Mouse (Mus musculus): ENCODE measurements at regions not wholly inside any gene's neighbourhood (a gene's known extent, or its start where the extent isn't known, plus 50 kb on each side); places are given as distances from the start of the nearest gene placed in this dataset.
A peak's percentile ranks its signal among the peaks of the same experiment; 100 is the strongest.

- no peak overlapping the region for H3K27ac ChIP-seq (ENCODE audit: low read depth)
- no peak overlapping the region for H3K4me3 ChIP-seq (ENCODE audit: low read depth, low read length)
- H3K36me3 ChIP-seq (ENCODE audit: insufficient read depth): no peaks in the 10 kb centered on the region
- H3K4me1 ChIP-seq (ENCODE audit: insufficient read depth): no peaks in the 10 kb centered on the region
- DNase-seq (no peak), ATAC-seq (ENCODE audit: insufficient read depth) (no peak)
- H3K27me3 ChIP-seq (ENCODE audit: insufficient read depth, low read length): no peaks in the 10 kb centered on the region
- TF ChIP-seq CTCF (IDR thresholded peaks at IDR 0.05; ENCODE audit: low read depth): no peak
- H3K4me2 ChIP-seq: no peak overlapping the region
- H3K9me3 ChIP-seq (ENCODE audit: low read depth, low read length): no peaks in the 10 kb centered on the region
- no peak overlapping the region for H3K9ac ChIP-seq
- 78% methylated on average over 1 of the region's 1 CpGs for WGBS
Observed at GRCm38 (mm10) chr8:25445968-25446367, 621.8 kb upstream of the Adam5 start.

GRCm38 (mm10) chr8:25445054-25445453 lies 620.9 kb upstream of the Adam5 start:
- Histone ChIP-seq H3K9ac (no peak overlapping the region), H3K9me3 (ENCODE audit: low read depth, low read length) (no peaks in the 10 kb centered on the region), H3K4me1 (ENCODE audit: insufficient read depth) (no peaks in the 10 kb centered on the region), H3K27ac (ENCODE audit: low read depth) (no peak overlapping the region), H3K4me2 (no peak overlapping the region), H3K36me3 (ENCODE audit: insufficient read depth) (no peaks in the 10 kb centered on the region), H3K27me3 (ENCODE audit: insufficient read depth, low read length) (no peaks in the 10 kb centered on the region), H3K4me3 (ENCODE audit: low read depth, low read length) (no peak overlapping the region)
- DNase-seq (no peak), ATAC-seq (ENCODE audit: insufficient read depth) (no peak)
- TF ChIP-seq CTCF (IDR thresholded peaks at IDR 0.05; ENCODE audit: low read depth): no peak
- 55% methylated on average over 5 of the region's 5 CpGs for WGBS

DNA sequence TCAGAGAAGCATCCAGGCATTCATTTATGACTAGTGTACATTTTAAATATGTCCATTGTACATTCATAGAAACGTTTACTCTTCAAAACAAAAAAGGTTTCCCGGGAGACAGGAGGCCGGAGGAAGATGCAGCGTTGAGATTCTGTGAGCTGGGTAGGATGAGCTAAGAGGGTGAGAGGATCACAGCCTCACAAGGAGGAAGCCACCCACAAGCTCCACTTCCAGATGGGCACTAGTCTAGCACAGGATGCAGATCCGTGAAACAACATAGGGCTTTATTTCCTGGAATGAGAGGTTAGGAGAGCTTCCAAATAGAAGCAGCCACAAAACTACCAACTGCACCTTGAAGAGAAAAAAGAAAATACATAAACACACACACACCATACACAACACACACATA lies 619.4 kb upstream of the Adam5 start:
- no peaks in the 10 kb centered on the region for H3K27me3 ChIP-seq (ENCODE audit: insufficient read depth, low read length)
- no peaks in the 10 kb centered on the region for H3K4me1 ChIP-seq (ENCODE audit: insufficient read depth)
- H3K27ac ChIP-seq (ENCODE audit: low read depth): no peak overlapping the region
- ATAC-seq (ENCODE audit: insufficient read depth): no peak
- H3K4me3 ChIP-seq (ENCODE audit: low read depth, low read length): no peak overlapping the region
- no peak overlapping the region for H3K9ac ChIP-seq
- 63% methylated on average over 5 of the region's 5 CpGs for WGBS
- DNase-seq: no peak
- H3K4me2 ChIP-seq: no peak overlapping the region
- TF ChIP-seq CTCF (IDR thresholded peaks at IDR 0.05; ENCODE audit: low read depth): no peak
- no peaks in the 10 kb centered on the region for H3K9me3 ChIP-seq (ENCODE audit: low read depth, low read length)
- H3K36me3 ChIP-seq (ENCODE audit: insufficient read depth): no peaks in the 10 kb centered on the region

- TF ChIP-seq CTCF (IDR thresholded peaks at IDR 0.05; ENCODE audit: low read depth): no peak
- no peaks in the 10 kb centered on the region for H3K36me3 ChIP-seq (ENCODE audit: insufficient read depth)
- no peaks in the 10 kb centered on the region for H3K27me3 ChIP-seq (ENCODE audit: insufficient read depth, low read length)
- no peaks in the 10 kb centered on the region for H3K9me3 ChIP-seq (ENCODE audit: low read depth, low read length)
- H3K4me2 ChIP-seq: peak overlapping the region; percentile 48
- H3K9ac ChIP-seq: no peak overlapping the region
- no peaks in the 10 kb centered on the region for H3K4me1 ChIP-seq (ENCODE audit: insufficient read depth)
- peak overlapping the region; percentile 73; the same call in 1 of the 2 replicates for H3K27ac ChIP-seq (ENCODE audit: low read depth)
- DNase-seq: peak; percentile 44
- peak; percentile 21; the same call in 1 of the 2 replicates for ATAC-seq (ENCODE audit: insufficient read depth)
- 31% methylated on average over 6 of the region's 6 CpGs for whole genome bisulfite sequencing
- no peak overlapping the region for H3K4me3 ChIP-seq (ENCODE audit: low read depth, low read length)
Observed at GRCm38 (mm10) chr8:25441057-25441441, 616.9 kb upstream of the Adam5 start.

DNA sequence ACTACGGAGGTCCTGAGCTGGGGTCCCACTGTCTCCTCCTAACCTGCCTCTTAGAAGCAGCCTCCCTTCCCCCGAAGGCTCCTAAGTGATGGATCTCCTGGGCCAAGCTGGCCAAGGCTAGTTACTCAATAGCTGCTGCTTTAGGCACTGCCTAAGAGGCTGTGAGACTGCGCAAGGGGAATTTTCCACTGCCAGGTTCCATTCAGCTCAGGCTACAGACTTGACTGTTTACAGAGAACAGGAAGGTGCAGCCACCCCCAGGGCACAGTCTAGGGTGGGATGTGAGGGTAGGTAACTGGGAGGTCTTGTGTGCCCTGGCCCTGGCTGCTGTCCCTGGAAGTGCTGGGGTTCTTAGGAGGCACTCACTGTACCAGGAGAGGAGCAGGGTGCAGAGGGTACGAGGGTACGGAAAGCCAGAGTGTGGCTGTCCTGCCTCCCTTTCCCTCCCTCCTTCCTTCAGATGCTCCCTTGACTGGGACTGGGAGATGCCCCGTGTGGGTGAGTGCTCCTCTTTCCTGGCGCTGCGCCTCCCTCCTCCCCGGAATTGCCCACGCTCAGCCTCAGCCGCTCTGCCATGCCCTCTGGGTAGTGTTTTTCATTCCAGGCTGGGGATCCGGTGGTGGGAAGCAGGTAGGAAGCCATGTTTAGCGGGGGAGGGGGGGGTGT lies 616.4 kb upstream of the Adam5 start:
- Histone ChIP-seq H3K4me1 (ENCODE audit: insufficient read depth) (no peaks in the 10 kb centered on the region), H3K9me3 (ENCODE audit: low read depth, low read length) (no peaks in the 10 kb centered on the region), H3K9ac (no peak overlapping the region), H3K4me2 (peak overlapping the region; percentile 48), H3K4me3 (ENCODE audit: low read depth, low read length) (no peak overlapping the region), H3K27ac (ENCODE audit: low read depth) (peak overlapping the region; percentile 73), H3K36me3 (ENCODE audit: insufficient read depth) (no peaks in the 10 kb centered on the region), H3K27me3 (ENCODE audit: insufficient read depth, low read length) (no peaks in the 10 kb centered on the region)
- 17% methylated on average over 13 of the region's 13 CpGs for WGBS
- ATAC-seq (ENCODE audit: insufficient read depth) (peak; percentile 84), DNase-seq (peak; percentile 64)
- TF ChIP-seq CTCF (IDR thresholded peaks at IDR 0.05; ENCODE audit: low read depth): no peak

GRCm38 (mm10) chr8:25439971-25440370 lies 615.8 kb upstream of the Adam5 start:
- ATAC-seq (ENCODE audit: insufficient read depth) (no peak), DNase-seq (no peak)
- no peaks in the 10 kb centered on the region for H3K27me3 ChIP-seq (ENCODE audit: insufficient read depth, low read length)

GRCm38 (mm10) chr8:25438021-25438620 lies 614.0 kb upstream of the Adam5 start:
- Histone ChIP-seq H3K27ac (ENCODE audit: low read depth) (no peak overlapping the region), H3K4me3 (ENCODE audit: low read depth, low read length) (no peak overlapping the region), H3K4me2 (no peak overlapping the region), H3K9me3 (ENCODE audit: low read depth, low read length) (no peaks in the 10 kb centered on the region), H3K36me3 (ENCODE audit: insufficient read depth) (no peaks in the 10 kb centered on the region), H3K4me1 (ENCODE audit: insufficient read depth) (no peaks in the 10 kb centered on the region), H3K9ac (no peak overlapping the region), H3K27me3 (ENCODE audit: insufficient read depth, low read length) (no peaks in the 10 kb centered on the region)
- TF ChIP-seq CTCF (IDR thresholded peaks at IDR 0.05; ENCODE audit: low read depth): no peak
- ATAC-seq (ENCODE audit: insufficient read depth) (no peak), DNase-seq (no peak)
- WGBS: 84% methylated on average over 9 of the region's 9 CpGs

More at GRCm38 (mm10) chr8:25439971-25440370, 615.8 kb upstream of the Adam5 start:
- Histone ChIP-seq H3K27ac (ENCODE audit: low read depth) (peak overlapping the region; percentile 73; the same call in 1 of the 2 replicates), H3K9ac (no peak overlapping the region), H3K4me1 (ENCODE audit: insufficient read depth) (no peaks in the 10 kb centered on the region), H3K4me3 (ENCODE audit: low read depth, low read length) (no peak overlapping the region), H3K4me2 (peak overlapping the region; percentile 48; the same call in 1 of the 2 replicates), H3K36me3 (ENCODE audit: insufficient read depth) (no peaks in the 10 kb centered on the region), H3K9me3 (ENCODE audit: low read depth, low read length) (no peaks in the 10 kb centered on the region)
- WGBS: 44% methylated on average over 12 of the region's 12 CpGs
- no peak for TF ChIP-seq CTCF (IDR thresholded peaks at IDR 0.05; ENCODE audit: low read depth)
